Mouse (Mus musculus): ENCODE data around the gene Nol10. TPM values are rescaled to one million over a fixed set of nuclear protein-coding genes. Genes with fewer than 3 reads are reported as not detected.

Gene Nol10
- polyA plus RNA-seq, 1 experiment from 2014 or later, result 15.0 TPM

GRCm38 (mm10) chr12:17317970-17318369 is 30.3 kb upstream of the Nol10 start:
- H3K27me3 ChIP-seq (ENCODE audit: insufficient read depth, low read length), result no peaks in the 10 kb centered on the region
- H3K4me3 ChIP-seq (replicated peaks; ENCODE audit: low read depth, low read length), result no peak overlapping the region
- H3K27ac ChIP-seq, result no peak overlapping the region
- ATAC-seq (replicated peaks; ENCODE audit: low FRiP score, low read depth) (no peak), DNase-seq (ENCODE audit: low spot score) (no peak)
- H3K36me3 ChIP-seq (ENCODE audit: insufficient read depth, low read length), result no peaks in the 10 kb centered on the region
- TF ChIP-seq CTCF (IDR thresholded peaks at IDR 0.05; ENCODE audit: low read depth), result no peak
- 0 out of 2 replicates have a peak, but pooled peaks cover 3% of the 10 kb centered on the region for H3K4me1 ChIP-seq (replicated peaks; ENCODE audit: insufficient read depth, low read length)
- H3K4me2 ChIP-seq (ENCODE audit: low read length), result no peak overlapping the region
- no peaks in the 10 kb centered on the region for H3K9me3 ChIP-seq (replicated peaks; ENCODE audit: low read length)
- H3K9ac ChIP-seq (ENCODE audit: low read depth, low read length), result no peak overlapping the region
- 47% methylated on average over 4 of the region's 4 CpGs for WGBS

GRCm38 (mm10) chr12:17318453-17318852 is 29.8 kb upstream of the Nol10 start:
- Histone ChIP-seq H3K4me3 (replicated peaks; ENCODE audit: low read depth, low read length) (no peak overlapping the region), H3K4me1 (replicated peaks; ENCODE audit: insufficient read depth, low read length) (0 out of 2 replicates have a peak, but pooled peaks cover 3% of the 10 kb centered on the region), H3K36me3 (ENCODE audit: insufficient read depth, low read length) (no peaks in the 10 kb centered on the region), H3K4me2 (ENCODE audit: low read length) (no peak overlapping the region), H3K27me3 (ENCODE audit: insufficient read depth, low read length) (no peaks in the 10 kb centered on the region), H3K27ac (no peak overlapping the region), H3K9me3 (replicated peaks; ENCODE audit: low read length) (no peaks in the 10 kb centered on the region), H3K9ac (ENCODE audit: low read depth, low read length) (no peak overlapping the region)
- peak; percentile 40 for DNase-seq (ENCODE audit: low spot score)
- TF ChIP-seq CTCF (IDR thresholded peaks at IDR 0.05; ENCODE audit: low read depth), result no peak
- ATAC-seq (replicated peaks; ENCODE audit: low FRiP score, low read depth), result peak; percentile 36; the same call in 1 of the 2 replicates
- WGBS, result 49% methylated on average over 3 of the region's 3 CpGs

- H3K9me3 ChIP-seq (replicated peaks; ENCODE audit: low read length), result no peaks in the 10 kb centered on the region
- H3K36me3 ChIP-seq (ENCODE audit: insufficient read depth, low read length), result no peaks in the 10 kb centered on the region
- peak overlapping the region; percentile 38 for H3K4me3 ChIP-seq (replicated peaks; ENCODE audit: low read depth, low read length)
- peaks cover 7% of the 10 kb centered on the region; the same call in 1 of the 2 replicates for H3K4me1 ChIP-seq (replicated peaks; ENCODE audit: insufficient read depth, low read length)
- DNase-seq (ENCODE audit: low spot score) (peak; percentile 19), ATAC-seq (replicated peaks; ENCODE audit: low FRiP score, low read depth) (0 out of 2 replicates have a peak, but pooled peaks have one; percentile 46)
- H3K27me3 ChIP-seq (ENCODE audit: insufficient read depth, low read length), result peaks cover 18% of the 10 kb centered on the region
- H3K27ac ChIP-seq, result no peak overlapping the region
- no peak for TF ChIP-seq CTCF (IDR thresholded peaks at IDR 0.05; ENCODE audit: low read depth)
- WGBS, result 4% methylated on average over 50 of the region's 51 CpGs
- peak overlapping the region; percentile 76 for H3K4me2 ChIP-seq (ENCODE audit: low read length)
- H3K9ac ChIP-seq (ENCODE audit: low read depth, low read length), result peak overlapping the region; percentile 32
Measured at GRCm38 (mm10) chr12:17324549-17325470, 23.4 kb upstream of the Nol10 start.

- TF ChIP-seq CTCF (IDR thresholded peaks at IDR 0.05; ENCODE audit: low read depth), result no peak
- DNase-seq (ENCODE audit: low spot score), result no peak
- H3K27ac ChIP-seq, result no peak within 1 kb of the TSS
- H3K9me3 ChIP-seq (replicated peaks; ENCODE audit: low read length), result no peaks in the 10 kb centered on the region
- WGBS, result 67% methylated on average over 3 of the region's 3 CpGs
- no peak within 1 kb of the TSS for H3K4me2 ChIP-seq (ENCODE audit: low read length)
- no peak for ATAC-seq (replicated peaks; ENCODE audit: low FRiP score, low read depth)
- peaks cover 15% of the 10 kb centered on the region for H3K27me3 ChIP-seq (ENCODE audit: insufficient read depth, low read length)
- H3K36me3 ChIP-seq (ENCODE audit: insufficient read depth, low read length), result no peaks in the 10 kb centered on the region
- H3K9ac ChIP-seq (ENCODE audit: low read depth, low read length), result no peak within 1 kb of the TSS
- peaks cover 7% of the 10 kb centered on the region; the same call in 1 of the 2 replicates for H3K4me1 ChIP-seq (replicated peaks; ENCODE audit: insufficient read depth, low read length)
- H3K4me3 ChIP-seq (replicated peaks; ENCODE audit: low read depth, low read length), result no peak within 1 kb of the TSS
Measured at GRCm38 (mm10) chr12:17329259-17329658, 19.0 kb upstream of the Nol10 start, which contains the start of gene Atp6v1c2. Gene Atp6v1c2, minus strand, starts transcription at chr12:17329359.

- no peak overlapping the region for H3K4me2 ChIP-seq (ENCODE audit: low read length)
- H3K9ac ChIP-seq (ENCODE audit: low read depth, low read length), result no peak overlapping the region
- DNase-seq (ENCODE audit: low spot score), result no peak
- TF ChIP-seq CTCF (IDR thresholded peaks at IDR 0.05; ENCODE audit: low read depth), result no peak
- H3K27me3 ChIP-seq (ENCODE audit: insufficient read depth, low read length), result no peaks in the 10 kb centered on the region
- H3K36me3 ChIP-seq (ENCODE audit: insufficient read depth, low read length), result no peaks in the 10 kb centered on the region
- H3K27ac ChIP-seq, result no peak overlapping the region
- WGBS, result 23% methylated on average over 1 of the region's 1 CpGs
- H3K4me3 ChIP-seq (replicated peaks; ENCODE audit: low read depth, low read length), result no peak overlapping the region
- no peaks in the 10 kb centered on the region for H3K9me3 ChIP-seq (replicated peaks; ENCODE audit: low read length)
- ATAC-seq (replicated peaks; ENCODE audit: low FRiP score, low read depth), result no peak
- H3K4me1 ChIP-seq (replicated peaks; ENCODE audit: insufficient read depth, low read length), result no peaks in the 10 kb centered on the region
Measured at GRCm38 (mm10) chr12:17333459-17333858, 14.8 kb upstream of the Nol10 start.

GRCm38 (mm10) chr12:17338338-17338737 is 9.9 kb upstream of the Nol10 start:
- no peak for TF ChIP-seq CTCF (IDR thresholded peaks at IDR 0.05; ENCODE audit: low read depth)

More at GRCm38 (mm10) chr12:17338338-17338737, 9.9 kb upstream of the Nol10 start:
- H3K4me2 ChIP-seq (ENCODE audit: low read length), result no peak overlapping the region
- no peaks in the 10 kb centered on the region for H3K27me3 ChIP-seq (ENCODE audit: insufficient read depth, low read length)
- no peak for ATAC-seq (replicated peaks; ENCODE audit: low FRiP score, low read depth)
- no peaks in the 10 kb centered on the region for H3K9me3 ChIP-seq (replicated peaks; ENCODE audit: low read length)
- H3K4me3 ChIP-seq (replicated peaks; ENCODE audit: low read depth, low read length), result no peak overlapping the region
- H3K36me3 ChIP-seq (ENCODE audit: insufficient read depth, low read length), result no peaks in the 10 kb centered on the region
- no peak overlapping the region for H3K27ac ChIP-seq
- H3K4me1 ChIP-seq (replicated peaks; ENCODE audit: insufficient read depth, low read length), result no peaks in the 10 kb centered on the region
- WGBS, result 51% methylated on average over 2 of the region's 2 CpGs
- H3K9ac ChIP-seq (ENCODE audit: low read depth, low read length), result no peak overlapping the region
- no peak for DNase-seq (ENCODE audit: low spot score)

All from kidney, postnatal 0 days (tissue).